Mouse (Mus musculus) T-helper 17 cell (primary cell): Measurements from ENCODE around the gene Usp9y.

Experiments
- in situ Hi-C, 2 experiments: fragments of 300-600 bp; cut with MboI, MseI; formaldehyde crosslinking; loops; 1 replicate in 1 of 2; 2 replicates in 1 of 2; pipeline ENCODE4 v1.15.1; 2025; ENCODE audit warnings: high pct_unique_total_duplicates in 2 of 2

Gene Usp9y

DNA sequence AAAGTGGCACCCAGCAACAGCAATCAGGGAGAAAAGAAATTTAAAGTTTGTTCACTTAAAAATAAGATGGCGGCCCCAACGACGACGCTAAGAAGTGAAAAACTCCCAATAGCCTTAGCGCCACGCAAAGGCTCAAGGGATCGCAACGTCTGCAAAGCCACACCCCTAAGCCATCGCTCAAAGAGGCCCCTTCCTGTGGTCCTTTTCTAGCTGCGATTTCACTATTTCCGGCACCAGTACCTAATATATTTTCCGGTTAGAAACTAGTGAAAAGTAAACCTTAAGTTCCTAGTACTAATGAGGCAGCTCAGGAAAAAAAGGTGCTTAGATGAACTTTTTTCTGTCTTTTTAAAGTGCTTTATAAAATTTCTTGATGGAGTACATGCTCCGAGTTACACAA, at the start of gene Usp9y:
Gene Usp9y (minus strand): TSS at position 101 of the 400 bp plus-strand sequence.
- in situ Hi-C loops, result no loop called here

DNA sequence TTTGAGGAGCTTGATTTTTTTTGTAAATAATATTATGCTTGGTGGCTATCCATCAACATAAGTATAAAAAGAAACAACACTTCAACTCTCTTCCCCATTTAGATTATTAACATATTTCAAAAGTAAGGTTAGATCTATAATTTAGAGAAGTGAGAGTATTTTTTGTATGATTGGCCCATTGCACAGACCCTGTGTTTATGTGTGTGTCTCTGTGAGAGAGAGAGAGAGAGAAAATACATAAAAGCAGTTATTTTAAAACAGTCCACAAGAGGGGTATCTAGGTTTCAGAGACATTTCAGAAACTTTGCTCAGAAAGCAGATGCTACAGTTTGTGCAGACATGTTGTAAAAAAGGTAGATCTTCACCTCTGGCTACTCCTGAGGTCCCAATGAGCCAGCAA, 165.9 kb downstream of the Usp9y start:
- in situ Hi-C loops, result no loop called here

DNA sequence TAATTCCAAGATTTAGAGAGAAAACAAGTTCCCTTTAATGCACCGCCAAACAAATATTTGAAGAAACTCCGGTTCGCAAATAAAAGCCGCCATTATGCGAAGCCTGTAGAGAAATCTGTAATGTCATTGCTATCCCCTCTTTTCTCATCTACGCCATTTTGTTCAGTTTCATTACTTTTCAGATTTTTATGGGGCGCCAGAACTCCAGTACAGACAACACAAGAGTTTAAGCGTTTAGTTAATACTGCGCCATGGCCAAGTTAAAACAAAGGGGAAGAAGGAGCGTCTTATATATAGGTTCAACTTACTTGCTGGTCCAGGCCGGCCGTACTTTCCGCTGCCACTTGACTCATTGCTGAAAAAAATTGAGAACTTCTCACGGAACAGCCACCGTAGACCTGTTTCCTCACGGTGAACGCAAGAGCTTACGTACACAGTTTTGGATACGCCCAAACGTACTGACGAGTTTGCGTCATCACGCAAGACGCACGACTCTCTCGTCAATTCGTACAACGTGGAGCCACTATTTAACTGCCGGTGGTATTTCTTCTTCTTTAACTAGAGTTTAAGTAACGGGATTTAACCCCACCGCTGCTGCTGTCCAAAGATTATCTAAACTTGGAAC, 173.3 kb downstream of the Usp9y start, which contains the start of gene Ddx3y:
Gene Ddx3y (minus strand): TSS at position 459 of the 625 bp plus-strand sequence.
- in situ Hi-C loops, result no loop called here

DNA sequence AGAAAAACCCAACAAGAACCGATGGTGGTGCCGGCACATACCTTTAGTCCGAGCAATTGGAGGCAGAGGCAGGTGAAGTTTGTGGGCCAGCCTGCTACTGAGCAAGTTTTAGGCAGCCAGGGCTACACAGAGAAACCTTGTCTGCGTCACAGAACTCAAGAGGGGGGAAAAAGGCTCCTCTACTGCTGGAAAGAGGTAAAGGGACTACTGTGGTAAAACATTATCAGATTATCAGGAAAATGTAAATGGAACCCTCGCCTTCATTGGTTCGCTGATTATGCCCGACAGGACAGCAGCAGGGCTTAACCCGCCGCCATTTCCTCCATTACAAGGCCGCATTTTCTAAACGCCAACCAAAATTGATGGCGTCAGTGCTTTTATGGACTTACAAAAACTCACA, 173.8 kb downstream of the Usp9y start:
- in situ Hi-C loops, result no loop called here
